Mouse (Mus musculus): ENCODE measurements around the gene D930048N14Rik. TPM values are rescaled to one million over a fixed set of nuclear protein-coding genes. Genes with fewer than 3 reads are reported as not detected.
"Not testable (repeated sequence)": the region's sequence is repeated elsewhere in the genome, so short reads cannot be mapped to it uniquely, and the experiment has no call there.

D930048N14Rik gene
- total RNA-seq, 4 experiments from 2014 or later = 0.22 to 1.0 (median 0.63) TPM

GRCm38 (mm10) chr11:51627907-51628306 is 22.8 kb upstream of the D930048N14Rik start:
- no peak for DNase-seq (ENCODE audit: low spot score)

DNA sequence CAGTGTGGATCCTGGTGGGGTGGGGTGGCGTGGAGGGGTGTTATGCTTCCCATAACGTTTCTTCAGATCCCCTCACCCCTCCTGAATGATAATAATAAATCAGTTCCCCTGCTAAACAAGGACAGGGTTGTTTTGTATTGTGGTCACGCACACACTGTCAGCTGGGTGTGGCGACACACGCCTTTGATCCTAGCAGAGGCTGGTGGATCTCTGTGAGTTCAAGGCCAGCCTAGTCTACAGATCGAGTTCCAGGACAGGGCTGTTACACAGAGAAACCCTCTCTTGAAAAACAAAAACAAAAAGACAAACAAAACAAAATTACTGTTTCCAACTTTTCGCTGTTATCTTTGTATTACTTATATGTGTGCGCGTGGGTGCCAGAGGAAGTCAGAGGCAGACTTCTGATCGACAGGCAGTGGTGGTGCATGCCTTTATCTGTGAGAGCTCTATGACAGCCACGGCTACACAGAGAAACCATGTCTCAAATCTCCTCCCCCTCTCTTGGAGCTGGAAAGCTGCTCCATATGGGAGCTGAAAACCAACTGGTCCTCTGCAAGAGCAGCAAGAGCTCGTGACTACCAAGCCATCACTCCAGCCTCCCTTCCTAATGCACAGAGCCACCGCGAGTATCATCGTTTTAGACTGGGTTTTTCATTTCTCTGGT is 21.0 kb upstream of the D930048N14Rik start:
- DNase-seq (ENCODE audit: low spot score) = no peak

DNA sequence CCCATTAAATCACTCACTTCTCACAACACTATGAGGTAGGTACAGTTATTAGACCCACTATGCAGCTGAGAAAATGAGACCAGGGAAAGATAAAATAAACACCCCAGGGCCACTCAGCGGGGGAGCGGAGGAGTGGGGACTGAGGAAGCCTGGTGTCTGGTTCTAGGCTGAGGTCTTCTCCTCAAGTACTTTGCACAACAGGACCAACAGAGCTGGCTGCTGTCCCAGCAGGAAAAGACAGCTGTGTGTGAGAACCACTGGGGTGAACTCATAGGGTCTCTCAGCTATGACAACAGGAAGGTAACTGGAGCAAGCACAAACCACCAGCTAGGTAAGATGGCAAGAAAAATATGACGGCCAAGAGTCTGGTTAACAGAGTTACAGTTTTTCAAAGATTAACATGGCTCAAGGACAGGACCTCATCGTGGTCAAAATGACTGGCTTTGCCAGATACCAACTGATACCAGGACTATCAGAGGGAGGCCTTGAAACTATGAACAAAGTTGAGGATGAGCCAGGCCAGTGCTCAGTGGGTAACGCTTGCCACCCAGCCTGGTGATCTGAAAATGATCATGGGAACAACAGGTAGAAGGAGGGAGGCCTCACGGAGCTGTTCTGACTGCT is 18.5 kb upstream of the D930048N14Rik start:
- no peak for DNase-seq (ENCODE audit: low spot score)

GRCm38 (mm10) chr11:51633200-51633599 is 17.6 kb upstream of the D930048N14Rik start:
- not testable (repeated sequence) for DNase-seq (ENCODE audit: low spot score)

DNA sequence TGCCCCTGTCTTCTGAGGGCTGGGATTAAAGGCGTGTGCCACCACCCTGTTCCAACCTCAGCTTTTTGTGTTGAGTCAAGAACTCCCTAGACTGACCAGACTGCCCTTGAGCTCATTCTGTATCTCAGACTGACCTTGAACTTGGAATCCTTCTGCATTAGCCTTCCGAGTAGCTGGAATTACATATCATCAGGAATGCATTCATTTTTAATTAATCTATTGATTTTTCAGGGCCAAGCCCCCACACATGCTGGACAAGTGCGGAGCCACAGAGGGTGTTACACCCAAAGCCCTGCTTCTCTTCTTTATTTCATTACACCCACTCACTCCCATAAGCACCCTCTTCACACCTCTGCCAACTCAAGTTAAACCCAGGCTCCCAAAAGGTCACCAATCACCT is 17.0 kb upstream of the D930048N14Rik start:
- no peak for DNase-seq (ENCODE audit: low spot score)

- DNase-seq (ENCODE audit: low spot score) = no peak
Observed at GRCm38 (mm10) chr11:51635127-51635524, 15.6 kb upstream of the D930048N14Rik start.

GRCm38 (mm10) chr11:51635525-51636322 is 15.0 kb upstream of the D930048N14Rik start, which contains the start of gene Rmnd5b:
Rmnd5b (minus strand) TSS chr11:51635896.
- DNase-seq (ENCODE audit: low spot score) = peak; percentile 89

DNA sequence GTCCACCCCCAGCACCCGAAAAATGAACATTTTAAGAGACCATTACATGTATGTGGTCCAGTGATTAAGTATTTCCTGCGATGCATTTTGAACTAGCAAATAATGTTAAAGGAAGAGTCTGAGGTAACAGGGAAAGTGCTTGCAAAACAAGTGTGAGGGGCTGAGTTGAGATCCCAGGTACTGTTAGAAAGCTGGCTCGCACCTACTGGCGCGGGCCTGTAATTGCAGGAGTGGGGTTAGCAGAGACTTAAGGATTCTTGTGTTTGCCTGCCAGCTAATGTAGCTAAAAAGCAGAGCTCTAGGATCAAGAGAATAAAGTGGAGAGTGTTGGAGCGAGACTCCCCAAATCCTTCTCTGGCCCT is 14.4 kb upstream of the D930048N14Rik start:
- peak; percentile 51 for DNase-seq (ENCODE audit: low spot score)

GRCm38 (mm10) chr11:51637971-51638414 is 12.8 kb upstream of the D930048N14Rik start:
- DNase-seq (ENCODE audit: low spot score) = peak; percentile 52

DNA sequence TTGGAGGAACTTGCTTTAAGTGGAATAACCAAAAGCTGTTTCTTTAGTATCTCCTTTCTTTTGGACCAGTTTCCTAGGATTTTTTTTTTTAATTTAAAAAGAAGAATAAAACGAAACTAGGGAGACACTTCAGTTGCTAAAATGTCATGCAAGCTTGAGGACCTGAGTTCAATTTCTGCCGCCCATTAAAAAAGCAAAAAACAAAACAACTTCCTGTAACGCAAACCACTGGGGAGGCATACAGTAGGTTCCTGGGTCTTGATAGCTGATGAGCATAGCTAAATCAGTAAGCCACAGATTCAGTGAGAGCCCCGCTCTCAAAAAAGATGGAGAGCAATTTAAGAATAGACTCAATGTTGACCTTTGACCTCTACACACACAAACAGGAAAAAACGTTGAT is 12.3 kb upstream of the D930048N14Rik start:
- no peak for DNase-seq (ENCODE audit: low spot score)

- no peak for DNase-seq (ENCODE audit: low spot score)
Observed at GRCm38 (mm10) chr11:51640748-51641147, 10.0 kb upstream of the D930048N14Rik start.

GRCm38 (mm10) chr11:51643202-51643601 is 7.6 kb upstream of the D930048N14Rik start:
- no peak for DNase-seq (ENCODE audit: low spot score)

GRCm38 (mm10) chr11:51643761-51644160 is 7.0 kb upstream of the D930048N14Rik start:
- no peak for DNase-seq (ENCODE audit: low spot score)

GRCm38 (mm10) chr11:51644217-51644616 is 6.5 kb upstream of the D930048N14Rik start:
- no peak for DNase-seq (ENCODE audit: low spot score)

GRCm38 (mm10) chr11:51645293-51645692 is 5.5 kb upstream of the D930048N14Rik start:
- no peak for DNase-seq (ENCODE audit: low spot score)

- no peak for DNase-seq (ENCODE audit: low spot score)
Observed at GRCm38 (mm10) chr11:51646245-51646644, 4.5 kb upstream of the D930048N14Rik start.

DNA sequence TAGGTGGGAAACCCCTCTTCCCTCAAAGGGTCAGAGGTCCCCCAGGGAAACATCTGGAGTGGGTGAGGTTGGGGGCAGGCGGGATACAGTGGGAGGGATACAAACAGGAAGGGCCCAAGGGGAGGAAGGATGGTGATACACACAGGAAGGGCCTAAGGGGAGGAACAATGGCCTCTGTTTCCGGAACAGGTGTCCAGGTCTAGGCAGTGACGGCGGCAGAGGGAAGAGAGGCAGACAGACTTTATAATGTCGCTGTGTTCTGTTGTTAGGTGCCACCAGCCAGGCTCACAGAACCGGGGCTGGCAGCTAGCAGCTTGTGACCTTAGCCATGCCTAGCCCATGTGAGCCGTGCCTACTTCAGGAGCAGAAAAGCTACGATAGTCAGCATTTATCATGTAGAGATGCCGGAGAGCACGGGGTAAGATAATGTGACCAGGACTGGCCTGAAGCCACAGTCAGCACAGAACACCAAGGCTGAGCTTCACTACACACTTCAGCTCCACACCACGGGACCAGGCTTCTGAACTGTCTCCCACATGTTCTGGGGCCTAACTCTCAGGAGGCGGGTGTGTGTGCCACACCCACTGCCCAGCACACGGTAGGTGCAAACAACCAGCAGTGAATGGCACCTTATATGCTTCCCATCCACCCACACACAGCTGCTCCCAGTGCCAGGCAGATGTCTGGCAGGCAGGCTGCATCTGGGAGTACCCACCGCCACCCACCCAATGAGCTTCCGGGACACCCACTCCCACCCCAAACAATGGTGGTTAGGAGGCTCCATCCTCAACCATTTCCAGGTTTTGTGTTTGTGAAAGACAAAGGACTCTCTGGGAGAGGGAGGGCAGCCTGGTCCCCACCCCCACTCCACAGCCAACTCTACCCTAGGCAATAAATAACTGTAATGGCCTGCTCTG is 3.7 kb upstream of the D930048N14Rik start:
- DNase-seq (ENCODE audit: low spot score) = peak; percentile 81

DNA sequence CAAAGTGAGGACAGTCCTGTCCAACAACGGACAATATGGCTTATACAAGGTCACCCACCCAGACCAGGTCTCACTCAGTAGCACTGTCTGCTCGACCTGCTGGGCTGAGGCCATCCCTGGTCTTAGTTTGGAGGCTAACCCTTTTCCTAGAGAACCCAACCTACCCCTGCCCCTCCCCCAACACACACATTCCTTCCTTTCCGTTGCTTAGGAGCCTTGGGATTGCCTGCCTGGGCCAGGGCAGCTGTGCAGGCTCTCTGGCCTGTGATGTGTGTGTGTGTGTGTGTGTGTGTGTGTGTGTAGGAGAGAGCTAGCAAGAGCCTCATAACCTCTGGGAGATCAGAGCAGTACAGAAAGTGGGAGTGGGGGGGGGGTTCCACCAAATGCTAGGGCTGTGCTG is 2.2 kb upstream of the D930048N14Rik start:
- no peak for DNase-seq (ENCODE audit: low spot score)

GRCm38 (mm10) chr11:51649111-51649888 is 1.5 kb upstream of the D930048N14Rik start:
- DNase-seq (ENCODE audit: low spot score) = no peak

GRCm38 (mm10) chr11:51649889-51650199 is 910 bp upstream of the D930048N14Rik start:
- DNase-seq (ENCODE audit: low spot score) = no peak

DNA sequence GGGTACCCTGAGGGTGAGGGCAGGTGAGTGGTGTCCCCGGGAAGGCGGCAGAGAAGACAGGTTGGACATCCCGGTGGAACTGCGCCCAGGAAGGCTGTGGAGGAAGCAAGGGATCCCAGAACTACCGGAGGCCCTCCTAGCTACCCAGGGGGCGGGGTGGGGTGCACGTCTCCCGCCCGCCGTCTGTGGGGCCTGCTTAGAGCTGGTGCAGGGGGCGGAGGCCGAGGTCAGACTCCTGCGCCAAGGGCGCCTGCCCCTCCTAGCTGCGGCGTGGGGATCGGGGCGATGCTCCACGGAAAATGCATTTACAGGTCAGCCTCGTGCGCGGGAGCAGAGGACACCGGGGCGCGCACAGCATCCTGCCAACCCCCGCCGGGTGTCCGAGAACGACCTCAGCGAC is 493 bp upstream of the D930048N14Rik start:
- DNase-seq (ENCODE audit: low spot score) = no peak
